Mouse (Mus musculus) urinary bladder, postnatal 4 days (tissue): ENCODE measurements around the gene Zbtb38.
A peak's percentile ranks its signal among the peaks of the same experiment; 100 is the strongest.

Source experiments
- DNase-seq, 2 experiments: peaks; one replicate each; pipeline ENCODE4 v3.0.0; 2021 to 2022; ENCODE audit warnings: low spot score in 2 of 2

The Zbtb38 gene

GRCm38 (mm10) chr9:96758749-96759597, 6.3 kb upstream of the Zbtb38 start:
- DNase-seq: peak in 1 of 2 experiments; percentile 54

GRCm38 (mm10) chr9:96756638-96757435, 4.2 kb upstream of the Zbtb38 start:
- no peak for DNase-seq

- no peak for DNase-seq
Measured at GRCm38 (mm10) chr9:96755761-96756160, 3.1 kb upstream of the Zbtb38 start.

- no peak for DNase-seq
Measured at GRCm38 (mm10) chr9:96754625-96754969, 2.0 kb upstream of the Zbtb38 start.

GRCm38 (mm10) chr9:96753921-96754624, 1.4 kb upstream of the Zbtb38 start:
- DNase-seq: no peak

- no peak for DNase-seq
Measured at GRCm38 (mm10) chr9:96753392-96753791, 761 bp upstream of the Zbtb38 start.

- no peak for DNase-seq
Measured at GRCm38 (mm10) chr9:96751821-96752602, 619 bp downstream of the Zbtb38 start.

- no peak for DNase-seq
Measured at GRCm38 (mm10) chr9:96750636-96751035, 2.0 kb downstream of the Zbtb38 start.

- DNase-seq: no peak
Measured at GRCm38 (mm10) chr9:96746527-96746926, 6.1 kb downstream of the Zbtb38 start.

GRCm38 (mm10) chr9:96744909-96745308, 7.7 kb downstream of the Zbtb38 start:
- no peak for DNase-seq

- DNase-seq: no peak
Measured at GRCm38 (mm10) chr9:96741365-96742085, 11.1 kb downstream of the Zbtb38 start.

GRCm38 (mm10) chr9:96740712-96741364, 11.8 kb downstream of the Zbtb38 start:
- no peak for DNase-seq

- peak in 1 of 2 experiments; percentile 40 for DNase-seq
Measured at GRCm38 (mm10) chr9:96739808-96740711, 12.6 kb downstream of the Zbtb38 start.

GRCm38 (mm10) chr9:96738563-96739355, 13.9 kb downstream of the Zbtb38 start:
- DNase-seq: no peak

- no peak for DNase-seq
Measured at GRCm38 (mm10) chr9:96735946-96736345, 16.7 kb downstream of the Zbtb38 start.

GRCm38 (mm10) chr9:96733425-96733717, 19.3 kb downstream of the Zbtb38 start:
- DNase-seq: no peak

- DNase-seq: no peak
Measured at GRCm38 (mm10) chr9:96732644-96733424, 19.8 kb downstream of the Zbtb38 start.
